Mouse (Mus musculus): ENCODE results near the gene Ctnnb1. TPM values are rescaled to one million over a fixed set of nuclear protein-coding genes. Genes with fewer than 3 reads are reported as not detected.
A peak's percentile ranks its signal among the peaks of the same experiment; 100 is the strongest.
"Not testable (repeated sequence)": the region's sequence is repeated elsewhere in the genome, so short reads cannot be mapped to it uniquely, and the experiment has no call there.

Gene Ctnnb1
- total and polyA plus RNA-seq, 2 experiments from 2014 or later = 347 to 1,042 TPM

- no peak for DNase-seq (ENCODE audit: low spot score)
- Histone ChIP-seq H3K9ac (replicated peaks; ENCODE audit: low read length, poor library complexity, severe bottlenecking) (no peak overlapping the region), H3K4me3 (ENCODE audit: low read depth, low read length) (no peak overlapping the region), H3K4me1 (ENCODE audit: insufficient read depth, low read length) (no peaks in the 10 kb centered on the region), H3K4me2 (ENCODE audit: low read depth, low read length, poor library complexity, severe bottlenecking) (no peak overlapping the region), H3K27me3 (ENCODE audit: insufficient read depth, low read length) (no peaks in the 10 kb centered on the region), H3K36me3 (ENCODE audit: insufficient read depth, low read length) (no peaks in the 10 kb centered on the region), H3K27ac (ENCODE audit: low read depth, low read length) (no peak overlapping the region), H3K9me3 (ENCODE audit: low read length) (no peaks in the 10 kb centered on the region)
- TF ChIP-seq CTCF (IDR thresholded peaks at IDR 0.05) = no peak
- WGBS = 66% methylated on average over 12 of the region's 12 CpGs
- no peak for ATAC-seq (ENCODE audit: low FRiP score)
These were observed 28.4 kb upstream of the Ctnnb1 start for GRCm38 (mm10) chr9:120900338-120901274.

DNA sequence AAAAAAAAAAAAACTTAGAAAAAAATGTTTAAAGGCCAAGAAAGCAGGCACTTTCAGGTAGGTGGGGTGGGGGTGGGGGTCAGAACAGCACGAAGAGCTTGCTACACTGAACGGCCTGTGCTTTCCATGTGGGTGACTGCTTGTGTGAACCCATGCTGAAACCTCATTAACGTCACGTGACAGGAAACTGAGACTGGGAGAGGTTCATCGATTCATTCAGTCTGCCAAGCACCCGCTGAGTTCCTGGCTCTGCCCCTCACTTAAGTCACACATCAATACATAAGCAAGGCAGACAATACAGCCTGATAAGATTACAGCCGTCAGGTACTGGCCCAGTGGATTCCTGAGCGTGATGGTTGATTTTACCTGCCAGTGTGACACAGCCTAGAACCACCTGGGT, 26.5 kb upstream of the Ctnnb1 start:
- peak; percentile 15 for DNase-seq (ENCODE audit: low spot score)
- no peaks in the 10 kb centered on the region for H3K36me3 ChIP-seq (ENCODE audit: insufficient read depth, low read length)
- H3K27ac ChIP-seq (ENCODE audit: low read depth, low read length) = no peak overlapping the region
- no peaks in the 10 kb centered on the region for H3K27me3 ChIP-seq (ENCODE audit: insufficient read depth, low read length)
- no peak for ATAC-seq (ENCODE audit: low FRiP score)
- H3K9me3 ChIP-seq (ENCODE audit: low read length) = no peaks in the 10 kb centered on the region
- H3K9ac ChIP-seq (replicated peaks; ENCODE audit: low read length, poor library complexity, severe bottlenecking) = no peak overlapping the region
- WGBS = 80% methylated on average over 8 of the region's 8 CpGs
- H3K4me2 ChIP-seq (ENCODE audit: low read depth, low read length, poor library complexity, severe bottlenecking) = no peak overlapping the region
- no peaks in the 10 kb centered on the region for H3K4me1 ChIP-seq (ENCODE audit: insufficient read depth, low read length)
- H3K4me3 ChIP-seq (ENCODE audit: low read depth, low read length) = no peak overlapping the region
- no peak for TF ChIP-seq CTCF (IDR thresholded peaks at IDR 0.05)

DNA sequence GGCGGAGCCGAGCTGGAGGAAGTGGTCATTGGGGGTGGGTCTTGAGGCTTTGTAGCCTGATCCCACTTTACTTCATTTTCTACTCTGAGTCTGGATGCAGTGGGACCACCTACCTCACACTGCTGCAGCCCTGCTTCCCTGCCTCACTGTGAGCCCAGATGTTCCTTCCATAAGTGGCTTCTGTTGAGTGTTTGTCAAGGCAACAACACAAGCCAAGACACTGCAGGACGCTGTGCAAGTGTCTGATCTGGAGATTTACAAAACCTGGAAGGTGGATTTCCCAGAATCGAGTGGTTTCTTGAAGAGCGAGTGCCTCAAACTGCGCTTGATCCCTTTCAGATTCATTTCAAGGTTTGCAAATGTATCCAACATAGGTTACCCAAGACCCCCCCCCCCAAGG, 20.6 kb upstream of the Ctnnb1 start:
- no peak for TF ChIP-seq CTCF (IDR thresholded peaks at IDR 0.05)
- peak; percentile 40 for DNase-seq (ENCODE audit: low spot score)
- WGBS = 83% methylated on average over 6 of the region's 6 CpGs

DNA sequence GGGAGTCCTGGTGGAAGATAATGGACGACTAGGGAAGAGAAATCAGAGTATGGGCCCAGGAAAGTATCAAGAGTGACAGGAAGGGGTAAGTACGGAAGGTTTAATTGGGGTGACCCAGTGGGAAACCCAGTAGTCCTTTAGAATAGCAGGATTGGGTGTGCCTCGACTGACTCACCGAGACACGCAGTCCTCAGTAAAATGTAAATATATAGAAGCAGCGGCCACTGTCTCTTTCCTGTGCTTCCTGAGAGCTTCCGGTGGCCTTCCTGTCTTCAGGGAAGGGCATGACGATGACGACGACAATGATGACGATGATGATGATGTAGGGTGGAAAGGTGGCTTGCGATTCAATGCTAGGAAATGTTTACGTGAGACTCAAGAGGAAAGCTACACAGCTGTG, 15.9 kb upstream of the Ctnnb1 start:
- no peaks in the 10 kb centered on the region for H3K27me3 ChIP-seq (ENCODE audit: insufficient read depth, low read length)
- no peak for TF ChIP-seq CTCF (IDR thresholded peaks at IDR 0.05)
- no peak overlapping the region for H3K27ac ChIP-seq (ENCODE audit: low read depth, low read length)
- H3K4me3 ChIP-seq (ENCODE audit: low read depth, low read length) = no peak overlapping the region
- no peak overlapping the region for H3K4me2 ChIP-seq (ENCODE audit: low read depth, low read length, poor library complexity, severe bottlenecking)
- H3K9ac ChIP-seq (replicated peaks; ENCODE audit: low read length, poor library complexity, severe bottlenecking) = no peak overlapping the region
- no peaks in the 10 kb centered on the region for H3K4me1 ChIP-seq (ENCODE audit: insufficient read depth, low read length)
- DNase-seq (ENCODE audit: low spot score) = no peak
- no peaks in the 10 kb centered on the region for H3K36me3 ChIP-seq (ENCODE audit: insufficient read depth, low read length)
- H3K9me3 ChIP-seq (ENCODE audit: low read length) = no peaks in the 10 kb centered on the region
- 85% methylated on average over 13 of the region's 13 CpGs for WGBS
- no peak for ATAC-seq (ENCODE audit: low FRiP score)

More for the DNA sequence above, 20.6 kb upstream of the Ctnnb1 start:
- Histone ChIP-seq H3K27ac (ENCODE audit: low read depth, low read length) (no peak overlapping the region), H3K4me3 (ENCODE audit: low read depth, low read length) (no peak overlapping the region), H3K27me3 (ENCODE audit: insufficient read depth, low read length) (no peaks in the 10 kb centered on the region), H3K4me2 (ENCODE audit: low read depth, low read length, poor library complexity, severe bottlenecking) (no peak overlapping the region), H3K9ac (replicated peaks; ENCODE audit: low read length, poor library complexity, severe bottlenecking) (no peak overlapping the region), H3K4me1 (ENCODE audit: insufficient read depth, low read length) (no peaks in the 10 kb centered on the region), H3K36me3 (ENCODE audit: insufficient read depth, low read length) (no peaks in the 10 kb centered on the region), H3K9me3 (ENCODE audit: low read length) (no peaks in the 10 kb centered on the region)
- ATAC-seq (ENCODE audit: low FRiP score) = no peak

- Histone ChIP-seq H3K27me3 (ENCODE audit: insufficient read depth, low read length) (no peaks in the 10 kb centered on the region), H3K4me1 (ENCODE audit: insufficient read depth, low read length) (no peaks in the 10 kb centered on the region), H3K4me2 (ENCODE audit: low read depth, low read length, poor library complexity, severe bottlenecking) (no peak overlapping the region), H3K36me3 (ENCODE audit: insufficient read depth, low read length) (no peaks in the 10 kb centered on the region), H3K9me3 (ENCODE audit: low read length) (no peaks in the 10 kb centered on the region), H3K27ac (ENCODE audit: low read depth, low read length) (no peak overlapping the region), H3K9ac (replicated peaks; ENCODE audit: low read length, poor library complexity, severe bottlenecking) (no peak overlapping the region), H3K4me3 (ENCODE audit: low read depth, low read length) (no peak overlapping the region)
- ATAC-seq (ENCODE audit: low FRiP score) = no peak
- 86% methylated on average over 4 of the region's 4 CpGs for WGBS
- no peak for DNase-seq (ENCODE audit: low spot score)
- no peak for TF ChIP-seq CTCF (IDR thresholded peaks at IDR 0.05)
These were observed 14.6 kb upstream of the Ctnnb1 start for GRCm38 (mm10) chr9:120914429-120914828.

- H3K36me3 ChIP-seq (ENCODE audit: insufficient read depth, low read length) = no peaks in the 10 kb centered on the region
- H3K4me2 ChIP-seq (ENCODE audit: low read depth, low read length, poor library complexity, severe bottlenecking) = no peak overlapping the region
- ATAC-seq (ENCODE audit: low FRiP score) (no peak), DNase-seq (ENCODE audit: low spot score) (no peak)
- no peaks in the 10 kb centered on the region for H3K27me3 ChIP-seq (ENCODE audit: insufficient read depth, low read length)
- no peak overlapping the region for H3K4me3 ChIP-seq (ENCODE audit: low read depth, low read length)
- H3K9ac ChIP-seq (replicated peaks; ENCODE audit: low read length, poor library complexity, severe bottlenecking) = no peak overlapping the region
- TF ChIP-seq CTCF (IDR thresholded peaks at IDR 0.05) = peak; percentile 49
- no peak overlapping the region for H3K27ac ChIP-seq (ENCODE audit: low read depth, low read length)
- H3K4me1 ChIP-seq (ENCODE audit: insufficient read depth, low read length) = no peaks in the 10 kb centered on the region
- no peaks in the 10 kb centered on the region for H3K9me3 ChIP-seq (ENCODE audit: low read length)
- WGBS = 83% methylated on average over 14 of the region's 14 CpGs
These were observed 14.0 kb upstream of the Ctnnb1 start for GRCm38 (mm10) chr9:120914877-120915459.

DNA sequence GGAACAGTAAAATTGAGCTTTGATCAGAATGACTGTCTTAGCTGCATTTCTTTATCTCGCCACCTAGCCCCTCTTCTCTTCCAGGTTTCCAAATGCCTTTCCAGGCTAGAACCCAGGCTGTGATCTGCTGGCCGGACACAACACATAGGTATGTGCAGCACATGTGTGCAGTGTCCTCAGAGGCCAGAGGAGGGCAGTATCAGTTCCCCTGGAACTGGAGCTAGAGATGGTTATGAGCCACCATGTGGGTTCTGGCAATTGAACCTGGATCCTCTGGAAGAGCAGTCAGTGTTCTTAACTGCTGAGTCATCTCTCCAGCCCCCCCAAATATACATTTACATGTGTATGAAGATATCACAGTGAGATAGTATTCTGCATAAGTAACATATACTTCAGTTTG, 11.4 kb upstream of the Ctnnb1 start:
- not testable (repeated sequence) for ATAC-seq (ENCODE audit: low FRiP score); H3K27me3 ChIP-seq (ENCODE audit: insufficient read depth, low read length); H3K4me1 ChIP-seq (ENCODE audit: insufficient read depth, low read length); H3K27ac ChIP-seq (ENCODE audit: low read depth, low read length); H3K36me3 ChIP-seq (ENCODE audit: insufficient read depth, low read length); H3K4me2 ChIP-seq (ENCODE audit: low read depth, low read length, poor library complexity, severe bottlenecking); H3K9me3 ChIP-seq (ENCODE audit: low read length); H3K9ac ChIP-seq (replicated peaks; ENCODE audit: low read length, poor library complexity, severe bottlenecking); DNase-seq (ENCODE audit: low spot score); H3K4me3 ChIP-seq (ENCODE audit: low read depth, low read length)
- WGBS = 95% methylated on average over 2 of the region's 2 CpGs
